ENCODE assay signal across 14 mouse cellular contexts in the genomic region with DNA sequence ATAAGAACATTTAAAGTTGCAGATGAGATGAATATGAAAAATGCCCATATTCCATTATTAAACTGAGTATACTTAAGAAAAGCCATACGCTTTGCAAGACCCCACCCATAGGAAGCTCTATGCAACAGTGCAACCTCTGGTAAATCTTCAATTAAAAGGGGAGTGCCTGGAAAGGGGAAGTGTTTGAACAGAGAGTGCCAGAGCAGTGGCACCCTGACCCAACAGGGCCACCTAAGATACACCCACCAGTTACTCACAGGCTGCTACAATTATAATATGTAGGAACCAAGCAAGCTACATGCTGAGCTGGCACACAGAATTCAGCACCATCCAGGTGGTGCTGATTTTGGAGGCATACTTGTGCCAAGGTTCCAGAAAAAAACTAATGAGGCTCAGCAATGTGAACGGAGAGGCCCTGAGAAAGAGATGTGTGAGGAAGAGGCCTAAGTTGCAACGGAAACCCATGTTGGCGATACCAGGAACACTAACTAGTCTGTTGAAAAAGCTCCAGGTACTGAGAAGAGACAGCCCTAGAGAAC. TPM values are rescaled to one million over a fixed set of nuclear protein-coding genes. Genes with fewer than 3 reads are reported as not detected.
DNase-seq lines count a peak whose midpoint lies in the region; ATAC-seq and TF ChIP-seq lines count a peak whose summit lies in the region.
"Had no signal": no experiment of that assay in that cellular context is flagged by ENCODE, and none has a peak within 500 bp of the region (broad histone marks: within the 10 kb centered on the region; RNA-seq: fewer than 3 reads in every experiment).

No protein-coding gene starts in this region.

- H3K4me1 ChIP-seq in liver, adult 2 months (ENCODE audit: control insufficient read depth, insufficient read depth, low read length), result peaks cover 24% of the 10 kb centered on the region
- H3K4me1 ChIP-seq in liver, embryonic 11.5 days (replicated peaks; ENCODE audit: control insufficient read depth, insufficient read depth, low read length), result peaks cover 10% of the 10 kb centered on the region; the same call in 1 of the 2 replicates
- H3K4me1 ChIP-seq: forebrain, embryonic 12.5 days; midbrain, embryonic 15.5 days had no signal

- 26% methylated on average over 4 of the region's 4 CpGs for WGBS in liver, adult 2 months
- 91% methylated on average over 4 of the region's 4 CpGs for WGBS in liver, embryonic 11.5 days

- ATAC-seq in liver, embryonic 11.5 days (replicated peaks; ENCODE audit: low FRiP score), result no peak
- ATAC-seq: hindbrain, embryonic 16.5 days; midbrain, embryonic 15.5 days had no signal

- H3K79me2 ChIP-seq in liver, adult 2 months (ENCODE audit: control insufficient read depth, insufficient read depth, low read length), result peaks cover 21% of the 10 kb centered on the region

- H3K4me2 ChIP-seq in liver, embryonic 11.5 days, result no peak overlapping the region
- H3K4me2 ChIP-seq: forebrain, embryonic 12.5 days; kidney, embryonic 15.5 days; midbrain, embryonic 15.5 days had no signal

- no peak for TF ChIP-seq POLR2A in liver, adult 2 months (IDR thresholded peaks at IDR 0.05; ENCODE audit: extremely low read depth, insufficient read depth, low read length)

- H3K4me3 ChIP-seq in liver, adult 2 months (ENCODE audit: insufficient read depth, low read depth, low read length), result no peak overlapping the region
- H3K4me3 ChIP-seq in liver, embryonic 11.5 days (ENCODE audit: low read depth, low read length), result no peak overlapping the region
- H3K4me3 ChIP-seq: forebrain, embryonic 12.5 days; kidney, embryonic 15.5 days; midbrain, embryonic 15.5 days had no signal

- DNase-seq in liver, adult 2 months (ENCODE audit: extremely low read depth, low read depth, low spot score), result no peak
- DNase-seq in liver, embryonic 11.5 days (ENCODE audit: low spot score), result no peak
- DNase-seq in cerebellum, adult 11-12 months, result peak; percentile 84
- peak; percentile 60 to 71 for DNase-seq in cerebellum, postnatal 36 days
- no peak for DNase-seq in thymus, postnatal 10 days (ENCODE audit: low spot score in 2 of 2)
- DNase-seq in natural killer cell, adult 2 months (ENCODE audit: low spot score in 2 of 2), result no peak
- no peak for DNase-seq in layer of hippocampus, adult 8-10 months (ENCODE audit: low spot score in 2 of 2)
- DNase-seq: heart, postnatal 14 days; right cerebral cortex, postnatal 14 days had no signal

- H3K27me3 ChIP-seq in liver, adult 2 months (ENCODE audit: control insufficient read depth, insufficient read depth, low read length), result no peaks in the 10 kb centered on the region
- no peaks in the 10 kb centered on the region for H3K27me3 ChIP-seq in liver, embryonic 11.5 days (replicated peaks; ENCODE audit: control insufficient read depth, insufficient read depth, low read length)
- H3K27me3 ChIP-seq: forebrain, embryonic 12.5 days; kidney, embryonic 15.5 days; midbrain, embryonic 15.5 days had no signal

- H3K9ac ChIP-seq in liver, adult 2 months (ENCODE audit: low read depth, low read length), result no peak overlapping the region
- H3K9ac ChIP-seq in liver, embryonic 11.5 days (ENCODE audit: low read depth, low read length), result no peak overlapping the region
- H3K9ac ChIP-seq: forebrain, embryonic 12.5 days; kidney, embryonic 15.5 days; midbrain, embryonic 15.5 days had no signal

- TF ChIP-seq CTCF in liver, adult 2 months (IDR thresholded peaks at IDR 0.05; ENCODE audit: low read depth, low read length), result no peak

- H3K27ac ChIP-seq in liver, adult 2 months (replicated peaks; ENCODE audit: insufficient read depth, low read depth, low read length), result peak overlapping the region; percentile 84
- H3K27ac ChIP-seq in liver, embryonic 11.5 days (ENCODE audit: low read depth, low read length), result no peak overlapping the region
- H3K27ac ChIP-seq: forebrain, embryonic 12.5 days; kidney, embryonic 15.5 days; macrophage; midbrain, embryonic 15.5 days had no signal

- no peaks in the 10 kb centered on the region for H3K9me3 ChIP-seq in liver, embryonic 11.5 days (ENCODE audit: control insufficient read depth, low read length)
- H3K9me3 ChIP-seq: forebrain, embryonic 12.5 days; kidney, embryonic 15.5 days; midbrain, embryonic 15.5 days had no signal

- peaks cover 9% of the 10 kb centered on the region for H3K36me3 ChIP-seq in liver, adult 2 months (ENCODE audit: control insufficient read depth, insufficient read depth, low read length)
- H3K36me3 ChIP-seq in liver, embryonic 11.5 days (ENCODE audit: control insufficient read depth, insufficient read depth, low read length), result 0 out of 2 replicates have a peak, but pooled peaks cover 2% of the 10 kb centered on the region
- H3K36me3 ChIP-seq: forebrain, embryonic 12.5 days; midbrain, embryonic 15.5 days had no signal

RNA-seq across cellular contexts. Expression of a gene that starts 7.5 kb away (rescaled TPM):
- 20.2 and 21.3 TPM in 2 replicates for total RNA-seq in liver, adult 2 months (2014; rRNA removed)
- polyA plus RNA-seq in liver, adult 2 months (2012; rRNA removed), result 38.5 and 46.7 TPM in 2 replicates
- 25.2 and 26.8 TPM in 2 replicates for polyA plus RNA-seq in liver, embryonic 11.5 days (2014; fragmentation: Nextera tagmentation; extraction: Ambion mirVana)
- total RNA-seq in layer of hippocampus, adult 8-10 months (2022), result 10 to 100 TPM; 37.5 to 52.2 (median 41.4) TPM

RNA-seq across cellular contexts. Expression of a gene that starts 36.1 kb away (rescaled TPM):
- 3.7 and 4.0 TPM in 2 replicates for total RNA-seq in liver, adult 2 months (2014; rRNA removed)
- polyA plus RNA-seq in liver, adult 2 months (2012; rRNA removed), result 5.5 and 7.7 TPM in 2 replicates
- polyA plus RNA-seq in liver, embryonic 11.5 days (2014; fragmentation: Nextera tagmentation; extraction: Ambion mirVana), result 24.7 and 25.2 TPM in 2 replicates
- 10 to 100 TPM; 13.9 to 17.7 (median 15.1) TPM for total RNA-seq in layer of hippocampus, adult 8-10 months (2022)

Comparison
In these comparisons a context has a peak if more than half of its experiments do, and no peak if none do; other contexts are left out.
1. DNase-seq: peak in cerebellum, adult 11-12 months (single experiment) and cerebellum, postnatal 36 days (2 of 2); none in liver, adult 2 months (single experiment), liver, embryonic 11.5 days (single experiment), thymus, postnatal 10 days (0 of 2), natural killer cell, adult 2 months (0 of 2) and layer of hippocampus, adult 8-10 months (0 of 2).